Mouse (Mus musculus): Measurements from ENCODE around the gene Dguok. TPM values are rescaled to one million over a fixed set of nuclear protein-coding genes. Genes with fewer than 3 reads are reported as not detected.

The Dguok gene
- polyA plus RNA-seq, 1 experiment from 2014 or later, result 62.6 TPM

DNA sequence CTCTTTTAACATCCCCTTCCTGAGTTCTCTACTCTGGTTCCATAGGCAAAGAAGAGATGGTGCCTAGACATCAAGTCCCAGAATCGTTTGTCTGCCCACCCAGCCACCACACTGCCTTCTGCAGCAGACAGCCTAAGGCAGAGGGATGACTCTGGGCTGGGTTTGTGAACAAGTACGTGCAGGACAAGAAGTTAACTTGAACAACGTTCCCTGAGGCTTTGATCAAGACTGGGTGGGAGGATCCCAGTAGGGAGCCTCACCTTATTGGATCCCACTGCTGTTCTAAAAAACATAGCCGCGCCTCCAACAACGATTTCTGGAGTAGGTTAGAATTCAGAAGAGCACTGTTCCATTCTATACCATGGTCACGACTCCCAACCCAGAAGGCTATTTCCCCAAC lies 59.7 kb downstream of the Dguok start:
- no peak overlapping the region for H3K27ac ChIP-seq
- H3K4me3 ChIP-seq, result no peak overlapping the region
- H3K27me3 ChIP-seq (replicated peaks), result no peaks in the 10 kb centered on the region
- no peak overlapping the region for H3K9ac ChIP-seq
- no peak for ATAC-seq (ENCODE audit: low FRiP score, low read depth)
- 72% methylated on average over 7 of the region's 7 CpGs for WGBS
- H3K4me1 ChIP-seq, result peaks cover 83% of the 10 kb centered on the region
- peaks cover 11% of the 10 kb centered on the region for H3K36me3 ChIP-seq
- H3K9me3 ChIP-seq, result no peaks in the 10 kb centered on the region
- H3K4me2 ChIP-seq (replicated peaks), result no peak overlapping the region

GRCm38 (mm10) chr6:83445796-83446195 lies 61.0 kb downstream of the Dguok start:
- no peak overlapping the region for H3K27ac ChIP-seq
- H3K9me3 ChIP-seq, result no peaks in the 10 kb centered on the region
- no peak overlapping the region for H3K4me3 ChIP-seq
- no peak for ATAC-seq (ENCODE audit: low FRiP score, low read depth)
- H3K9ac ChIP-seq, result no peak overlapping the region
- H3K4me1 ChIP-seq, result peaks cover 75% of the 10 kb centered on the region
- no peak overlapping the region for H3K4me2 ChIP-seq (replicated peaks)
- H3K27me3 ChIP-seq (replicated peaks), result no peaks in the 10 kb centered on the region
- peaks cover 8% of the 10 kb centered on the region for H3K36me3 ChIP-seq
- WGBS, result 81% methylated on average over 2 of the region's 2 CpGs

GRCm38 (mm10) chr6:83443441-83444340 lies 63.1 kb downstream of the Dguok start:
- Histone ChIP-seq H3K4me2 (replicated peaks) (peak overlapping the region; percentile 74), H3K27ac (peak overlapping the region; percentile 43; the same call in 1 of the 2 replicates), H3K4me1 (peaks cover 77% of the 10 kb centered on the region), H3K9ac (0 out of 2 replicates have a peak overlapping the region, but pooled peaks have one; percentile 36), H3K36me3 (peaks cover 13% of the 10 kb centered on the region), H3K27me3 (replicated peaks) (no peaks in the 10 kb centered on the region), H3K4me3 (no peak overlapping the region; the same call in 1 of the 2 replicates), H3K9me3 (no peaks in the 10 kb centered on the region)
- peak; percentile 31 for ATAC-seq (ENCODE audit: low FRiP score, low read depth)
- 10% methylated on average over 13 of the region's 13 CpGs for WGBS

GRCm38 (mm10) chr6:83442639-83443038 lies 64.1 kb downstream of the Dguok start:
- peaks cover 80% of the 10 kb centered on the region for H3K4me1 ChIP-seq
- peak overlapping the region; percentile 74 for H3K4me2 ChIP-seq (replicated peaks)
- H3K36me3 ChIP-seq, result peaks cover 19% of the 10 kb centered on the region
- H3K27ac ChIP-seq, result no peak overlapping the region
- no peaks in the 10 kb centered on the region for H3K27me3 ChIP-seq (replicated peaks)
- H3K9me3 ChIP-seq, result no peaks in the 10 kb centered on the region
- no peak for ATAC-seq (ENCODE audit: low FRiP score, low read depth)
- WGBS, result 40% methylated on average over 3 of the region's 3 CpGs
- H3K4me3 ChIP-seq, result no peak overlapping the region
- peak overlapping the region; percentile 33; the same call in 1 of the 2 replicates for H3K9ac ChIP-seq

DNA sequence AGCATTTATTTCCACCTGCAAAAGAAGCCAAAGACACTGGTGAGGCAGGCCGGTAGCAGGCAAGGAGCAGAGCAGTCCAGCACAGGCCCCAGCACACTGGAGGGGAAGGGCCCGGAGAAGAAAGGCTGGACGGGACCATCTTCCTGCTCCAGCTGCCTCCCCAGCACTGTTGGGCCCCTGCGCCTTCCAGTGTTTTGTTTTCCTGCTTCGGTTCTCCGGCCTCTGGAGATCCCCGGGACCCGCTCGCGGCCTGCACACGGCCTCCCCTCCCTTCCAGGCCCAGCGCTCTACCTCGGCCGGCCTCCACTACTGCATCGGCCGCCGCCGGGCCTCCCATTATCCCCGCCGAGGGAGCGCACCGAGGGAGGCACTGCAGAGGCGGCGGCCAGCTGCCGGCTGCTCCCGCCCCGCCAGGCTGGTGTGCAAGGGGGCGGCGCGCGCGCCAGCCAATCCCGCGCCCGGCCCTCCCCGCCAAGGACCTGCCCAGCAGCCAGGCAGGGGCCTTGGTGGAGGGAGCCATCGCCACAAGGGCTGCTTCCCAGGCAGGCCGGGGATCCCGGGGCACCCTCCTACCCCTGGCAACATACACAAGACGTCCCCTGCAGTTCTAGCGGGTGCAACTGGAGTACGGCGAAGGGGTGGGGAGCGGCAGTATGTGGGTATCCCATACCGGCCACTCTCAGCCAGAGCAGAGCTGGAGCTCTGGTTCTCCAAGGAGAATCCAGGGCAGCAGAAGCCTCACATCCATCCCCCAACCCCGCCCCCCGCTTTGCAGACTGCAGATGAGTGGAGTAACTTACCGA lies 65.3 kb downstream of the Dguok start:
- H3K4me1 ChIP-seq, result peaks cover 75% of the 10 kb centered on the region
- peak overlapping the region; percentile 92 for H3K27ac ChIP-seq
- no peaks in the 10 kb centered on the region for H3K9me3 ChIP-seq
- peak overlapping the region; percentile 74 for H3K4me2 ChIP-seq (replicated peaks)
- peak overlapping the region; percentile 80 for H3K9ac ChIP-seq
- H3K36me3 ChIP-seq, result peaks cover 20% of the 10 kb centered on the region
- peak; percentile 82 for ATAC-seq (ENCODE audit: low FRiP score, low read depth)
- WGBS, result under 1% methylated on average over 47 of the region's 48 CpGs
- peak overlapping the region; percentile 65 for H3K4me3 ChIP-seq
- no peaks in the 10 kb centered on the region for H3K27me3 ChIP-seq (replicated peaks)

GRCm38 (mm10) chr6:83440510-83441258 lies 66.1 kb downstream of the Dguok start:
- peak overlapping the region; percentile 80 for H3K9ac ChIP-seq
- peak overlapping the region; percentile 92 for H3K27ac ChIP-seq
- ATAC-seq (ENCODE audit: low FRiP score, low read depth), result peak; percentile 59
- WGBS, result 4% methylated on average over 26 of the region's 26 CpGs
- H3K27me3 ChIP-seq (replicated peaks), result no peaks in the 10 kb centered on the region
- peaks cover 79% of the 10 kb centered on the region for H3K4me1 ChIP-seq
- peak overlapping the region; percentile 65 for H3K4me3 ChIP-seq
- H3K4me2 ChIP-seq (replicated peaks), result peak overlapping the region; percentile 74
- no peaks in the 10 kb centered on the region for H3K9me3 ChIP-seq
- peaks cover 20% of the 10 kb centered on the region for H3K36me3 ChIP-seq

- WGBS, result 32% methylated on average over 3 of the region's 3 CpGs
- Histone ChIP-seq H3K4me2 (replicated peaks) (peak overlapping the region; percentile 74), H3K4me1 (peaks cover 79% of the 10 kb centered on the region)
Observed at GRCm38 (mm10) chr6:83440197-83440509, 66.6 kb downstream of the Dguok start.

DNA sequence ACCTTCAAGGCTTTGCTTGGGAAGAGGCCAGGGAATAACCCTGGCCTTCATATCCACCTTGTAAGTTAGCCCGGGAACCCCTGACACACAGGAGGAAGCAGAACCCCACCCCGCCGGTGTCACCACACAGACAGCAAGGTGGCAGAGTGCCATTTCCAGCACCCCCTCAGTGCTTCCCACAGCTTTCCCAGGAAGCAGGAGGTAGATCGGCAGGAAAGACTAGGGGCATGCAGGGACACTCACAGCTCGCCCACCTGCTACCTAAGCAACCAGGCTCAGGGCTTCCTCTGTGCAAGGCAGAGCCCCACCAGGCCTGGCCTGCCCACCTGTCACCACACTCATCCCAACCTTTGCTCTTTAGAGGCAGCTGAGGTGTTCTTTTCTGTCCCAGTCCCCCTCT lies 67.0 kb downstream of the Dguok start:
- 72% methylated on average over 5 of the region's 5 CpGs for WGBS
- H3K4me3 ChIP-seq, result peak overlapping the region; percentile 65
- peak overlapping the region; percentile 80; the same call in 1 of the 2 replicates for H3K9ac ChIP-seq
- H3K27me3 ChIP-seq (replicated peaks), result no peaks in the 10 kb centered on the region
- H3K27ac ChIP-seq, result no peak overlapping the region
- no peaks in the 10 kb centered on the region for H3K9me3 ChIP-seq
- ATAC-seq (ENCODE audit: low FRiP score, low read depth), result no peak
- peaks cover 16% of the 10 kb centered on the region for H3K36me3 ChIP-seq
- H3K4me1 ChIP-seq, result peaks cover 79% of the 10 kb centered on the region
- peak overlapping the region; percentile 74 for H3K4me2 ChIP-seq (replicated peaks)

More at GRCm38 (mm10) chr6:83440197-83440509, 66.6 kb downstream of the Dguok start:
- ATAC-seq (ENCODE audit: low FRiP score, low read depth), result no peak
- Histone ChIP-seq H3K4me3 (peak overlapping the region; percentile 65), H3K36me3 (peaks cover 19% of the 10 kb centered on the region), H3K27me3 (replicated peaks) (no peaks in the 10 kb centered on the region), H3K27ac (peak overlapping the region; percentile 92; the same call in 1 of the 2 replicates), H3K9me3 (no peaks in the 10 kb centered on the region), H3K9ac (peak overlapping the region; percentile 80)

- no peak overlapping the region for H3K27ac ChIP-seq
- H3K4me3 ChIP-seq, result peak overlapping the region; percentile 65
- peaks cover 75% of the 10 kb centered on the region for H3K4me1 ChIP-seq
- no peaks in the 10 kb centered on the region for H3K9me3 ChIP-seq
- H3K4me2 ChIP-seq (replicated peaks), result peak overlapping the region; percentile 74
- no peaks in the 10 kb centered on the region for H3K27me3 ChIP-seq (replicated peaks)
- peaks cover 15% of the 10 kb centered on the region; the same call in 1 of the 2 replicates for H3K36me3 ChIP-seq
- 82% methylated on average over 13 of the region's 13 CpGs for WGBS
- no peak for ATAC-seq (ENCODE audit: low FRiP score, low read depth)
- H3K9ac ChIP-seq, result peak overlapping the region; percentile 80; the same call in 1 of the 2 replicates
Observed at GRCm38 (mm10) chr6:83439119-83439767, 67.5 kb downstream of the Dguok start.

- H3K9me3 ChIP-seq, result no peaks in the 10 kb centered on the region
- H3K27ac ChIP-seq, result no peak overlapping the region
- H3K27me3 ChIP-seq (replicated peaks), result no peaks in the 10 kb centered on the region
- H3K4me3 ChIP-seq, result no peak overlapping the region
- no peak overlapping the region for H3K9ac ChIP-seq
- 86% methylated on average over 3 of the region's 3 CpGs for WGBS
- H3K4me1 ChIP-seq, result peaks cover 74% of the 10 kb centered on the region
- H3K4me2 ChIP-seq (replicated peaks), result peak overlapping the region; percentile 74
- H3K36me3 ChIP-seq, result peaks cover 20% of the 10 kb centered on the region; the same call in 1 of the 2 replicates
- no peak for ATAC-seq (ENCODE audit: low FRiP score, low read depth)
Observed at GRCm38 (mm10) chr6:83438584-83438983, 68.2 kb downstream of the Dguok start.

- Histone ChIP-seq H3K9ac (no peak overlapping the region), H3K4me3 (no peak overlapping the region), H3K4me2 (replicated peaks) (peak overlapping the region; percentile 74), H3K9me3 (no peaks in the 10 kb centered on the region), H3K27me3 (replicated peaks) (no peaks in the 10 kb centered on the region), H3K27ac (no peak overlapping the region), H3K4me1 (peaks cover 69% of the 10 kb centered on the region), H3K36me3 (peaks cover 23% of the 10 kb centered on the region; the same call in 1 of the 2 replicates)
- ATAC-seq (ENCODE audit: low FRiP score, low read depth), result no peak
- WGBS, result 57% methylated on average over 3 of the region's 3 CpGs
Observed at GRCm38 (mm10) chr6:83437802-83438201, 69.0 kb downstream of the Dguok start.
